9 mouse cellular contexts compared by ENCODE assay signal in genomic region chr9:48673804-48674203, GRCm38 (mm10).
DNase-seq lines count a peak whose midpoint lies in the region; ATAC-seq and TF ChIP-seq lines count a peak whose summit lies in the region.
"Had no signal": no experiment of that assay in that cellular context is flagged by ENCODE, and none has a peak within 500 bp of the region (broad histone marks: within the 10 kb centered on the region; RNA-seq: fewer than 3 reads in every experiment).

No protein-coding gene starts in this region.

- H3K4me1 ChIP-seq in kidney, adult 2 months (ENCODE audit: control insufficient read depth, insufficient read depth, low read length), result 0 out of 2 replicates have a peak, but pooled peaks cover 3% of the 10 kb centered on the region
- H3K4me1 ChIP-seq in cortical plate, adult 2 months (ENCODE audit: control insufficient read depth, insufficient read depth, low read length), result peaks cover 15% of the 10 kb centered on the region
- peaks cover 38% of the 10 kb centered on the region for H3K4me1 ChIP-seq in embryonic facial prominence, embryonic 13.5 days
- H3K4me1 ChIP-seq in midbrain, embryonic 12.5 days, result peaks cover 52% of the 10 kb centered on the region

- H3K9me3 ChIP-seq in embryonic facial prominence, embryonic 13.5 days, result no peaks in the 10 kb centered on the region
- no peaks in the 10 kb centered on the region for H3K9me3 ChIP-seq in midbrain, embryonic 12.5 days

- no peak for TF ChIP-seq POLR2A in kidney, adult 2 months (IDR thresholded peaks at IDR 0.05; ENCODE audit: low read depth, low read length)
- no peak for TF ChIP-seq POLR2A in cortical plate, adult 2 months (IDR thresholded peaks at IDR 0.05; ENCODE audit: extremely low read depth, insufficient read depth, low read length)

- H3K4me2 ChIP-seq in embryonic facial prominence, embryonic 13.5 days, result 0 out of 2 replicates have a peak overlapping the region, but pooled peaks have one; percentile 3
- no peak overlapping the region for H3K4me2 ChIP-seq in midbrain, embryonic 12.5 days (replicated peaks)

- 77% methylated on average over 5 of the region's 5 CpGs for WGBS in kidney, adult 2 months
- 32% methylated on average over 5 of the region's 5 CpGs for WGBS in embryonic facial prominence, embryonic 13.5 days
- 18% methylated on average over 5 of the region's 5 CpGs for WGBS in midbrain, embryonic 12.5 days

- H3K4me3 ChIP-seq in kidney, adult 2 months (ENCODE audit: insufficient read depth, low read depth, low read length), result no peak overlapping the region
- no peak overlapping the region for H3K4me3 ChIP-seq in cortical plate, adult 2 months (ENCODE audit: insufficient read depth, low read length)
- H3K4me3 ChIP-seq in embryonic facial prominence, embryonic 13.5 days, result no peak overlapping the region
- no peak overlapping the region for H3K4me3 ChIP-seq in midbrain, embryonic 12.5 days

- ATAC-seq in embryonic facial prominence, embryonic 13.5 days (ENCODE audit: insufficient number of reproducible peaks, insufficient read depth, low FRiP score, low TSS enrichment, low read depth), result no peak
- no peak for ATAC-seq in midbrain, embryonic 12.5 days (ENCODE audit: low FRiP score, low read depth)

- no peak for TF ChIP-seq CTCF in kidney, adult 2 months (conservative IDR thresholded peaks at IDR 0.05; ENCODE audit: insufficient read depth, insufficient read length, low read depth, low read length)
- TF ChIP-seq CTCF in cortical plate, adult 2 months (IDR thresholded peaks at IDR 0.05; ENCODE audit: extremely low read depth, insufficient read depth, low read length), result no peak

- no peak for DNase-seq in kidney, adult 2 months
- DNase-seq in kidney, adult 8-10 months, result no peak
- DNase-seq in spleen, adult 18-20 months, result no peak
- DNase-seq in kidney, postnatal 25 days, result no peak
- DNase-seq: cerebellum, adult 18-20 months; lung, adult 2 months had no signal

- H3K9ac ChIP-seq in embryonic facial prominence, embryonic 13.5 days, result peak overlapping the region; percentile 11; the same call in 1 of the 2 replicates
- H3K9ac ChIP-seq in midbrain, embryonic 12.5 days (replicated peaks), result no peak overlapping the region

- H3K36me3 ChIP-seq in kidney, adult 2 months (ENCODE audit: control insufficient read depth, insufficient read depth, low read length), result no peaks in the 10 kb centered on the region
- no peaks in the 10 kb centered on the region for H3K36me3 ChIP-seq in embryonic facial prominence, embryonic 13.5 days
- H3K36me3 ChIP-seq in midbrain, embryonic 12.5 days, result no peaks in the 10 kb centered on the region

- H3K27ac ChIP-seq in kidney, adult 2 months (ENCODE audit: insufficient read depth, low read depth, low read length), result peak overlapping the region; percentile 69
- peak overlapping the region; percentile 35 for H3K27ac ChIP-seq in cortical plate, adult 2 months (ENCODE audit: insufficient read depth, low read length)
- H3K27ac ChIP-seq in embryonic facial prominence, embryonic 13.5 days, result no peak overlapping the region
- H3K27ac ChIP-seq in midbrain, embryonic 12.5 days (replicated peaks), result peak overlapping the region; percentile 68

- H3K27me3 ChIP-seq in kidney, adult 2 months (replicated peaks; ENCODE audit: control insufficient read depth, insufficient read depth, low read length), result no peaks in the 10 kb centered on the region
- H3K27me3 ChIP-seq in embryonic facial prominence, embryonic 13.5 days, result peaks cover 46% of the 10 kb centered on the region
- H3K27me3 ChIP-seq in midbrain, embryonic 12.5 days, result 0 out of 2 replicates have a peak, but pooled peaks cover 3% of the 10 kb centered on the region
